Comparison of ENCODE assay signal across 9 mouse cellular contexts in genomic region chr7:114636102-114636501, GRCm38 (mm10). TPM values are rescaled to one million over a fixed set of nuclear protein-coding genes. Genes with fewer than 3 reads are reported as not detected.
DNase-seq lines count a peak whose midpoint lies in the region; ATAC-seq and TF ChIP-seq lines count a peak whose summit lies in the region.
"Had no signal": no experiment of that assay in that cellular context is flagged by ENCODE, and none has a peak within 500 bp of the region (broad histone marks: within the 10 kb centered on the region; RNA-seq: fewer than 3 reads in every experiment).

Gene Calca (minus strand): TSS chr7:114636357.

- peak within 1 kb of the TSS; percentile 74 for H3K4me2 ChIP-seq in limb, embryonic 12.5 days
- H3K4me2 ChIP-seq in midbrain, postnatal 0 days (ENCODE audit: low read depth, low read length, poor library complexity, severe bottlenecking) = peak within 1 kb of the TSS; percentile 77

- under 1% methylated on average over 12 of the region's 12 CpGs for WGBS in limb, embryonic 12.5 days
- WGBS in midbrain, postnatal 0 days = 1% methylated on average over 12 of the region's 12 CpGs

- ATAC-seq in limb, embryonic 12.5 days (ENCODE audit: insufficient number of reproducible peaks, insufficient read depth, low FRiP score, low TSS enrichment, low read depth) = no peak
- ATAC-seq in midbrain, postnatal 0 days (ENCODE audit: low FRiP score) = no peak
- ATAC-seq in activated CD4-positive, CD25-positive, alpha-beta regulatory T cell, adult 4 months = no peak

- H3K27me3 ChIP-seq in limb, embryonic 12.5 days = peaks cover 53% of the 10 kb centered on the region
- no peaks in the 10 kb centered on the region; the same call in 1 of the 2 replicates for H3K27me3 ChIP-seq in midbrain, postnatal 0 days (ENCODE audit: insufficient read depth, low read length)

- H3K9me3 ChIP-seq in limb, embryonic 12.5 days = no peaks in the 10 kb centered on the region
- no peaks in the 10 kb centered on the region for H3K9me3 ChIP-seq in midbrain, postnatal 0 days (ENCODE audit: low read length)

- H3K36me3 ChIP-seq in limb, embryonic 12.5 days = no peaks in the 10 kb centered on the region
- H3K36me3 ChIP-seq in midbrain, postnatal 0 days (ENCODE audit: insufficient read depth, low read length) = no peaks in the 10 kb centered on the region

- no peak within 1 kb of the TSS for H3K27ac ChIP-seq in limb, embryonic 12.5 days
- H3K27ac ChIP-seq in midbrain, postnatal 0 days (ENCODE audit: low read depth, low read length) = no peak within 1 kb of the TSS

- peak within 1 kb of the TSS; percentile 38 for H3K4me3 ChIP-seq in limb, embryonic 12.5 days (replicated peaks)
- H3K4me3 ChIP-seq in midbrain, postnatal 0 days (ENCODE audit: low read depth, low read length) = peak within 1 kb of the TSS; percentile 43

- peaks cover 10% of the 10 kb centered on the region for H3K4me1 ChIP-seq in limb, embryonic 12.5 days (replicated peaks)
- no peaks in the 10 kb centered on the region for H3K4me1 ChIP-seq in midbrain, postnatal 0 days (ENCODE audit: insufficient read depth, low read length)

- peak; percentile 6 for DNase-seq in adrenal gland, postnatal 10 days
- DNase-seq in adrenal gland, postnatal 4 days (ENCODE audit: low spot score in 2 of 2) = no peak
- no peak for DNase-seq in thymus, postnatal 0 days (ENCODE audit: low spot score)
- DNase-seq in thymus, postnatal 36 days = no peak
- peak; percentile 12 for DNase-seq in forelimb bud, embryonic 11.5 days (ENCODE audit: low read depth, low spot score)
- DNase-seq in midbrain, postnatal 0 days (ENCODE audit: low spot score) = peak; percentile 28

- TF ChIP-seq CTCF in midbrain, postnatal 0 days (IDR thresholded peaks at IDR 0.05) = no peak

- H3K9ac ChIP-seq in limb, embryonic 12.5 days (replicated peaks) = no peak within 1 kb of the TSS
- peak within 1 kb of the TSS; percentile 42; the same call in 1 of the 2 replicates for H3K9ac ChIP-seq in midbrain, postnatal 0 days (replicated peaks; ENCODE audit: low read length, poor library complexity, severe bottlenecking)

RNA-seq across cellular contexts. Expression of gene Calca, which starts in this region (rescaled TPM):
- total RNA-seq in adrenal gland, postnatal 10 days (2021) = under 1 TPM in 1 of 2 experiments, not detected in 1; 0.42 TPM
- under 1 TPM; 0.56 to 0.67 TPM for total RNA-seq in adrenal gland, postnatal 4 days (2021)
- 12.0 and 13.4 TPM in 2 replicates for polyA plus RNA-seq in thymus, postnatal 0 days (2015; fragmentation: Nextera tagmentation; extraction: Ambion mirVana)
- polyA plus RNA-seq in limb, embryonic 12.5 days (2016; fragmentation: Nextera tagmentation; extraction: Ambion mirVana) = 0.86 and 1.1 TPM in 2 replicates
- 9.6 and 11.5 TPM in 2 replicates for total RNA-seq in midbrain, postnatal 0 days (2014; rRNA removed)
- polyA plus RNA-seq in midbrain, postnatal 0 days (2015; fragmentation: Nextera tagmentation; extraction: Ambion mirVana) = 7.2 and 12.0 TPM in 2 replicates
- under 1 TPM in 1 of 2 experiments, not detected in 1; 0.69 TPM for polyA plus RNA-seq in activated CD4-positive, CD25-positive, alpha-beta regulatory T cell, adult 4 months (2017; shearing (Covaris generic))
- total RNA-seq: hematopoietic stem cell, adult 5-6 weeks had no signal

Comparison
In these comparisons a context has a peak if more than half of its experiments do, and no peak if none do; other contexts are left out.
1. Peak in DNase-seq in adrenal gland, postnatal 10 days; RNA of the gene not detected or under 1 TPM.
2. DNase-seq: peak in forelimb bud, embryonic 11.5 days (single experiment) and midbrain, postnatal 0 days (single experiment); none in adrenal gland, postnatal 4 days (0 of 2), thymus, postnatal 0 days (single experiment) and thymus, postnatal 36 days (0 of 2).